Mouse (Mus musculus) spleen, postnatal 14 days (tissue): ENCODE measurements at regions not wholly inside any gene's neighbourhood (a gene's known extent, or its start where the extent isn't known, plus 50 kb on each side); places are given as distances from the start of the nearest gene placed in this dataset.

Experiments used
- DNase-seq, 2 experiments: peaks; one replicate each; pipeline ENCODE4 v3.0.0; 2021 to 2022; ENCODE audit warnings: low spot score in 2 of 2

DNA sequence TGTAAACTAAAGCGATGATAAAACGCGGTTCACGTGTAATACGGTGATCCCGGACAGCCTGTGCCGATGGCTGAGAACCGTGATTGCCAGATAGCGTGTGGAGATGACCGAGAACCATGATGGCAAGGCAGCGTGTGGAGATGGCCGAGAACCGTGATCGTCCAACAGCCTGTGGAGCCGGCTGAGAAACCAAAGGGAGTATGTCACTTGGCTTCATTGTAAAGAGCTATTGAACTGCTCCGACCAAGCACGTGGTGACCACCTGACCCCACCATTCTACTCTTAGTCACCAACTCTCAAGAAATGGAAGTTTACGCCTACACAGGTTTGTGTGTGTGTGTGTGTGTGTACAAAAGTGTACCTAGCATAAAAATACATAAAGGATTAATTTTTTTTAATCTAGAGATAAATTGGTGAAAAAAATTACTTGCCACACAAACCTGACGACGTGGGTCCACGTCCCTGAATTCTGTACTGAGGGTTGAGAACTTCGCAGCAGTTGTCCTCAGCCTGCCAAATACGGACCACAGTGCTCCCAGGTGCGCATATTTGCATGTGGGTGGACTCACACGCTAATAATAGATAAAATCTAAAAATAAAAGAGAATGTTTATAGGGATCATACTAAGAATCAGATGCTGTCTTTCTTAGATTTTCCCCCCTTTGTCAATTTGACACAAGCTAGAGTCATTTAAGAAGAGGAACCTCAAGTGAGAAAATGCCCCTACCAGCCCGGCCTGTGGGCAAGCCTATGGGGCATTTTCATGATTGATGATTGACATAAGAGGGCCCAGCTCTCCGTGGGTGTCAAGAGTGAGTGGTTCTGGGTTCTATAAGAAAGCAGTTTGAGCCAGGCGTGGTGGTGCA is 56.6 kb upstream of the Mef2a start:
- no peak for DNase-seq

DNA sequence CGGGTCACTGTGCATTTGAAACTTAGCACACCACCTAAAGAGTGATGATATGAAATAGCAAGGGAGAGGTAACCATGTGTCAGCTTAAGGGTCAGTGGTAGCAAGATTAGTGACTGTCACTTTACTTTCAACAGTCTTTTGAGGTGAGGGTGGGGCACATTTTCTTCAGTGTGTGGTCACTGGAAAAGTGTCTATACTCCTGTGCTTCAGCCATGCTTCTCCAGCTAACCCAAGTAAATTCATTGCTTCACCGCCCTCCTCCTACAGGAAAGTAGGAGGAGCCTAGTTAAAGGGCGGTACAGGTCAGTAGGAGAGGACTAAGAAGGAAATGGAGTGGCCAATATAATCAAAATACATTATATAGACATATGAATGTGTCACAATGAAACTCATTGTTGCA is 55.7 kb upstream of the Mef2a start:
- DNase-seq = no peak

DNA sequence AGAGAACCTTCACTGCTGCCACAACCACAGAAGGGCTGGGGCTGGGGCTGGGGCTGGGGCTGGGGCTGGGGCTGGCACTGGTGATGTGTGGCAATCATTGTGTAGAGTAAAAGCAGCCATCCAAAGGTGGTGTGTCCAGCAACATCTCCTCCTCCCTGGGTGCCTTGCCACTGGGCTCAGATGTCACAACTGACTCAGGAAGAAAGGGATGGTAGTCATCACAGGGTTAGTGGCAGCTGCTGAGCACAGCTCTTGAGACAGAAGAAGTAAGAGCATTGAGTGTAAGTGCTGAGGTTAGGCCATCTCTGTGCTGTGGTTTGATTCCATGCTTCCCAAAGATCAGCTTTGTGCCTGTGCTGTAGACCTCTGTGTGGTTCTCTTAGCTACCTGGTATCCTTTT is 53.4 kb upstream of the Mef2a start:
- DNase-seq = no peak

DNA sequence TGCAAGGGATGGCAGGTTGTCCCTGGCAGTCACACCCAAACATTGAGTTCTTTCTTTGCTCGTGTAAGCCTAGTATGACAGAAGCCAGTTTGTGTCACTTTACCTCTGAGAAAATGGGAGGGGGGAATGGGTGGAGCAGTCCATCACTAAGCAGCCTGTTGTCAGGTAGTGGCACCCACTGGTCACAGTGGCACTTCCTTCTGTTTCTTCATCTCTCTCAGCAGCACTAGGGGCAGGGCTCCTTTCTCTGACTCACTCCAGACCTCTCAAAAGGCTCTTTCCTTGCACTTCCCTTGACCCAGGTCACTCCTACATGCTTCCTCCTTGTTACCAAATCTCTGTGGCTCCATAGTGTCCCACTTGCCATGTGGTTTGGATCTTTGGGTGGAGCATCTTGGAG is 52.9 kb upstream of the Mef2a start:
- DNase-seq = no peak

DNA sequence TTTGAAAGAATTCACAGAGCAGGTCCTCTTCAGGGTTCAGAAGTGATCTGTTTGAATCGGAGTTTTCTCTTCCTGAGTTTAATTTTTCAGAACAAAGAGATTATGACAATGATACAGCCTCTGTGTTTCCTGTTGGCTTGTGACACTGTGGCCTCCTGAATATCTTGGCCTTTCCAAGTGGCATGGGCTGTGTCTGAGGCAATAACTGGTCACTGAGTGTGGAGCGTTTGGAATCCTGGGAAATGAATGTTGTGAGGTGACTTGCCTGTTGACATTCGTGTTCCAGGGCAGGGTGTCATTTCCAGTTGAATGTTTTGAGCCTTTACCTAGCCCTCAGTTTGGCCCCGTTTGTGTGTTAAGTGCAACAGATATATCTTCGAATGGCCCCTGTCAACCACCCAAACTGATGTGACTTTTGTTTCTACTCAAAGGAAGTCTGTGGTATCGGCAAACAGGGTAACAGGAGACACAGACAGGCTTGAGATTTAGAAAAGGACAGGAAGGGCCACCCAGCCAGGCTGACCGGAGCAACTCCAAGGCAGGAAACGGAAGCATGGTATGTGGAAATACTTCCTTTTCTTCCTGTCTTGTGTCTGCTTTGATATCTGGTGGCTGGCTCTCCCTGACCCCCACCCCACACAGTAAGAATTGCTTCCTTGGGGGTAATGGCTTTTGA is 52.3 kb upstream of the Mef2a start:
- DNase-seq = no peak
